Mouse (Mus musculus) cerebellum, adult 2 months (tissue): ENCODE data around the gene Tpbpa.
"Not testable (repeated sequence)": the region's sequence is repeated elsewhere in the genome, so short reads cannot be mapped to it uniquely, and the experiment has no call there.

Experiments
- CTCF ChIP-seq: fragments of 200-500 bp; IDR thresholded peaks from 2 replicates; pipeline ENCODE4 v1.5.1; 2011; ENCODE audit warnings: low read depth, mild to moderate bottlenecking, control low read depth, low read length, moderate library complexity, borderline replicate concordance; ENCODE audit not compliant: insufficient read depth
- POLR2A ChIP-seq: fragments of 200-500 bp; IDR thresholded peaks from 2 replicates; pipeline ENCODE4 v1.6.1; 2011; ENCODE audit warnings: low read length, control low read depth, borderline replicate concordance; ENCODE audit not compliant: insufficient read depth

- TF ChIP-seq POLR2A, CTCF: not testable (repeated sequence)
Measured at GRCm38 (mm10) chr13:60972319-60972718, 30.5 kb upstream of the Tpbpa start.
